Mouse (Mus musculus): Measurements from ENCODE around the gene Ccdc8. TPM values are rescaled to one million over a fixed set of nuclear protein-coding genes. Genes with fewer than 3 reads are reported as not detected.
"Not testable (repeated sequence)": the region's sequence is repeated elsewhere in the genome, so short reads cannot be mapped to it uniquely, and the experiment has no call there.

The Ccdc8 gene
- polyA plus RNA-seq, 1 experiment from 2014 or later = 41.2 TPM

DNA sequence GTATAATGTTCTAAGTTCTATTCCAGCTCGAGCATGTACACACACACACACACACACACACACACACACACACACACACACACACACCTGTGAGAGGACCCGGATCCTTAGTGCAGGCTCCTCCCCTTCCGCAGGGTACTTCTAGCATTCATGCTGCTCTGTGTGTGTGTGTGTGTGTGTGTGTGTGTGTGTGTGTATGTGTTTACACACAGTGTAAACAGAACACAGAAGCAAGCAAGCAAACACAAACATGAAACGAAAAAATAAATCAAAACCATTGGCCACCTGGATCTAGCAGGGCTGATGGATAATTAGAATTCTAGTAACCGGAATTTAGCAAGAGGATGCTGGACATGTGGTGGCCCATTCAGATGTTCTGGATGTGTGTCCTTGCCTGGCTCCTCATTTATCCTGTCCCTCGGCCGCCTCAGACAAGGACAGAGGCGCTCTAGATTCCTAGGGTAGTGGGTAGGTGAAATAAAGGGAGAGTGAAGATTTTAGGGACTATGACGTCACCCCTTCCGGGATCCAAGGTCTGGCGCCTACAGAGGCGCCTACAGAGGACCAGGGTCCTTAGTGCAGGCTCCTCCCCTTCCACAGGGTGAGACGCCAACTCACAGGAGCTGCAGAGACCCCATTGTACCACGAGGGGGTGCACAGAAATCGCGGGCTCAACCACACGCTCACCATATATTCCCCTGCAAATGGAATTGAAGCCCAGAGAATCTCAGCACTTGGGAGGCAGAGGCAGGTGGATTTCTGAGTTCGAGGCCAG, 41.5 kb upstream of the Ccdc8 start:
- Histone ChIP-seq H3K9ac (no peak overlapping the region), H3K4me2 (peak overlapping the region; percentile 36), H3K9me3 (replicated peaks) (no peaks in the 10 kb centered on the region), H3K4me3 (replicated peaks) (no peak overlapping the region), H3K27me3 (peaks cover 40% of the 10 kb centered on the region), H3K27ac (no peak overlapping the region), H3K4me1 (peaks cover 45% of the 10 kb centered on the region), H3K36me3 (no peaks in the 10 kb centered on the region)
- ATAC-seq (replicated peaks; ENCODE audit: low FRiP score) = peak; percentile 73
- WGBS = 28% methylated on average over 18 of the region's 18 CpGs

GRCm38 (mm10) chr7:16953776-16954175, 38.7 kb upstream of the Ccdc8 start:
- not testable (repeated sequence) for H3K4me2 ChIP-seq; H3K9me3 ChIP-seq (replicated peaks); H3K27ac ChIP-seq; ATAC-seq (replicated peaks; ENCODE audit: low FRiP score); H3K4me3 ChIP-seq (replicated peaks); H3K9ac ChIP-seq; H3K36me3 ChIP-seq
- Histone ChIP-seq H3K27me3 (peaks cover 13% of the 10 kb centered on the region), H3K4me1 (peaks cover 19% of the 10 kb centered on the region)
- WGBS = 77% methylated on average over 2 of the region's 2 CpGs

- H3K36me3 ChIP-seq = no peaks in the 10 kb centered on the region
- no peak overlapping the region for H3K4me2 ChIP-seq
- WGBS = 86% methylated on average over 4 of the region's 4 CpGs
- no peak for ATAC-seq (replicated peaks; ENCODE audit: low FRiP score)
- H3K9me3 ChIP-seq (replicated peaks) = no peaks in the 10 kb centered on the region
- no peak overlapping the region for H3K9ac ChIP-seq
- H3K27ac ChIP-seq = no peak overlapping the region
- peaks cover 14% of the 10 kb centered on the region for H3K4me1 ChIP-seq
- no peak overlapping the region for H3K4me3 ChIP-seq (replicated peaks)
- no peaks in the 10 kb centered on the region for H3K27me3 ChIP-seq
Measured at GRCm38 (mm10) chr7:16955712-16956111, 36.8 kb upstream of the Ccdc8 start.

GRCm38 (mm10) chr7:16956410-16957265, 35.9 kb upstream of the Ccdc8 start:
- H3K27ac ChIP-seq = no peak overlapping the region
- no peak overlapping the region for H3K4me3 ChIP-seq (replicated peaks)
- H3K9me3 ChIP-seq (replicated peaks) = no peaks in the 10 kb centered on the region
- peaks cover 7% of the 10 kb centered on the region for H3K4me1 ChIP-seq
- ATAC-seq (replicated peaks; ENCODE audit: low FRiP score) = no peak
- H3K4me2 ChIP-seq = no peak overlapping the region
- no peaks in the 10 kb centered on the region for H3K36me3 ChIP-seq
- H3K27me3 ChIP-seq = no peaks in the 10 kb centered on the region
- no peak overlapping the region for H3K9ac ChIP-seq
- WGBS = 67% methylated on average over 15 of the region's 15 CpGs

GRCm38 (mm10) chr7:16959539-16960187, 32.8 kb upstream of the Ccdc8 start, which contains the start of gene Pnmal1:
TSS of gene Pnmal1 (plus strand) at chr7:16959679.
- no peak within 1 kb of the TSS for H3K4me3 ChIP-seq (replicated peaks)
- H3K27ac ChIP-seq = no peak within 1 kb of the TSS
- H3K4me1 ChIP-seq = peaks cover 7% of the 10 kb centered on the region
- H3K4me2 ChIP-seq = peak within 1 kb of the TSS; percentile 39
- peak; percentile 85 for ATAC-seq (replicated peaks; ENCODE audit: low FRiP score)
- H3K9me3 ChIP-seq (replicated peaks) = no peaks in the 10 kb centered on the region
- H3K36me3 ChIP-seq = no peaks in the 10 kb centered on the region
- no peaks in the 10 kb centered on the region for H3K27me3 ChIP-seq
- H3K9ac ChIP-seq = no peak within 1 kb of the TSS
- WGBS = 11% methylated on average over 17 of the region's 17 CpGs

DNA sequence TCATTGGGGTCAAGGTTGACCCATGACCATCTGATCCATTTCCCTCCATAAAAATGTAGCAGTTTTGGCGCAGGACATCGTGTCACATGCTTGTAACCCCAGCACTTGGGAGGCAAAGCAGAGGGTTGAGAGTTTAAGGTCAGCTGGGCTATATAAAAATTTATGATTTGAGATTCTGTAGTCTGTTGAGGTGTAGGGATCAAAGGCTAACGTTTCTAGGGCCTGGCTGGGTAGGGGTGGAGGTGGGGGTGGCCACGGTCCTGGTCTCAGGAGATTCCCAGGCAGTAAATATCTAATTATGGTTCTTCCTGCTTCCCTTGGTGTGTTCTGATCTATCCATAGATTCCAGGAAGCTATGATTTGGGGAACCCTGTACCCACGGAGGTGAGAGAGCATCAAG, 30.8 kb upstream of the Ccdc8 start:
- Histone ChIP-seq H3K9ac (no peak overlapping the region), H3K4me2 (no peak overlapping the region), H3K4me3 (replicated peaks) (no peak overlapping the region), H3K27ac (no peak overlapping the region), H3K27me3 (no peaks in the 10 kb centered on the region), H3K9me3 (replicated peaks) (no peaks in the 10 kb centered on the region), H3K4me1 (peaks cover 7% of the 10 kb centered on the region), H3K36me3 (no peaks in the 10 kb centered on the region)
- no peak for ATAC-seq (replicated peaks; ENCODE audit: low FRiP score)
- whole genome bisulfite sequencing = 56% methylated on average over 5 of the region's 5 CpGs

DNA sequence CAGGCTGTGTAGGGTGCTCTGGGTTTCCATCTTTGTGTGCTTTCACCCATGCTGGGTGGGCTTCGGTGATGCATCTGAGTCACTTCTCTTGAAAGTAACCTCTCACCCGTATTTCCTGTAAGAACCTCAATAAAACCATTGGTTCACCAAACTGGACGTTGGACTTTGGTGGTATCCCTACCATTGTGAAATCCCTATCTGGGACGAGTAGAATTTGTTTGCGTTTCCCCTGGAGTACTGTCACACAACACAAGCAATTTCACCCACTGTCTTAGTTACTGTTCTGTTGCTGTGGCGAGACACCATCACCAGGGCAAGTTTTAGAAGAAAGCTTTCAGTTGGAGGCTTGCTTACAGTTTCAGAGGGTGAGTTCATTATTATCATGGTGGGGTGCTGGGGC, 24.1 kb upstream of the Ccdc8 start:
- Histone ChIP-seq H3K36me3 (no peaks in the 10 kb centered on the region), H3K9ac (no peak overlapping the region), H3K9me3 (replicated peaks) (no peaks in the 10 kb centered on the region), H3K4me1 (no peaks in the 10 kb centered on the region), H3K4me3 (replicated peaks) (no peak overlapping the region), H3K27ac (no peak overlapping the region), H3K27me3 (no peaks in the 10 kb centered on the region), H3K4me2 (no peak overlapping the region)
- ATAC-seq (replicated peaks; ENCODE audit: low FRiP score) = no peak
- WGBS = 84% methylated on average over 6 of the region's 6 CpGs

DNA sequence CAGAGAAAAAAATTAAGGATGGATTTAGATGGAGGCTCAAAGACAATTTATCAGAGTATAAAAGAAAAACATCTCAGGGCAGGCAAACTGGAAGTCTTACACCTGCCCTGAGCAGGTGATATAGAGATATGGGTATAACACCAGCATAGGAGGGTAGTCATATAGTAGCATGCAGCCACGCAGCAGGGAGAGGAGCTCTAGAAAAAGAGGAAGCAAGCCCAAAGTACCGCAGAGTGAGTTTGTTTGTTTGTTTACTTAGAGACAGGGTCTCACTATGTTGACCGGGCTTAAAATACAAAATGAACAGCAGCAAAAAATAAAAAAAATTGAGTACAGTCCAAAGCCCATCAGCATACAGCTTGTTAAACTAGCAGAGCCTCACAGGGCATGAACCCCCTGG, 21.3 kb upstream of the Ccdc8 start:
- Histone ChIP-seq H3K27ac (no peak overlapping the region), H3K27me3 (no peaks in the 10 kb centered on the region), H3K36me3 (no peaks in the 10 kb centered on the region), H3K4me1 (no peaks in the 10 kb centered on the region), H3K9me3 (replicated peaks) (no peaks in the 10 kb centered on the region), H3K9ac (no peak overlapping the region), H3K4me3 (replicated peaks) (no peak overlapping the region), H3K4me2 (no peak overlapping the region)
- no peak for ATAC-seq (replicated peaks; ENCODE audit: low FRiP score)
- WGBS = 77% methylated on average over 3 of the region's 3 CpGs

DNA sequence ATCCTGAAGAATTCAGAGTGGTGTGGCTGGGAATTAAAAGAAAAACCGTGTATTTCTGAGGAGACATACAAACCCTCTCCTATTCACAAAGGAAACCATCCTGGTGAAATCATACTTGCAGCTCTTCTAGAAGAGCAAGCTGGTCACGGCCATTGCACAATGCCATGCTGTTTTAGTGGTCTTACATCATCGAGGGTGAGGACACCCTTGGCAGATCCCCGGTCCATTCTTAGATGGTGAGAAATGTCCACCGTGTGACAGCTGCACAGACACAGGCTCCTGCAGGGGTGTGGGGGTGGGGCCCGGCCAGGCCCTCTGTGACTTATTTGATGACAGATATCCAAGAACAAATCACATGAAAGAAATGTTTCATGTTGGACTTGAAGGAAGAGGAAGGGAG, 18.5 kb upstream of the Ccdc8 start:
- Histone ChIP-seq H3K4me3 (replicated peaks) (no peak overlapping the region), H3K9me3 (replicated peaks) (no peaks in the 10 kb centered on the region), H3K36me3 (no peaks in the 10 kb centered on the region), H3K27ac (no peak overlapping the region), H3K27me3 (no peaks in the 10 kb centered on the region), H3K4me2 (no peak overlapping the region), H3K4me1 (no peaks in the 10 kb centered on the region), H3K9ac (no peak overlapping the region)
- ATAC-seq (replicated peaks; ENCODE audit: low FRiP score) = no peak
- 61% methylated on average over 6 of the region's 6 CpGs for WGBS

- H3K36me3 ChIP-seq = no peaks in the 10 kb centered on the region
- no peaks in the 10 kb centered on the region for H3K27me3 ChIP-seq
- no peaks in the 10 kb centered on the region for H3K9me3 ChIP-seq (replicated peaks)
- no peak for ATAC-seq (replicated peaks; ENCODE audit: low FRiP score)
- H3K4me2 ChIP-seq = no peak overlapping the region
- WGBS = 41% methylated on average over 8 of the region's 8 CpGs
- no peak overlapping the region for H3K4me3 ChIP-seq (replicated peaks)
- H3K27ac ChIP-seq = no peak overlapping the region
- H3K9ac ChIP-seq = no peak overlapping the region
- H3K4me1 ChIP-seq = peaks cover 11% of the 10 kb centered on the region
Measured at GRCm38 (mm10) chr7:16976298-16976697, 16.2 kb upstream of the Ccdc8 start.

DNA sequence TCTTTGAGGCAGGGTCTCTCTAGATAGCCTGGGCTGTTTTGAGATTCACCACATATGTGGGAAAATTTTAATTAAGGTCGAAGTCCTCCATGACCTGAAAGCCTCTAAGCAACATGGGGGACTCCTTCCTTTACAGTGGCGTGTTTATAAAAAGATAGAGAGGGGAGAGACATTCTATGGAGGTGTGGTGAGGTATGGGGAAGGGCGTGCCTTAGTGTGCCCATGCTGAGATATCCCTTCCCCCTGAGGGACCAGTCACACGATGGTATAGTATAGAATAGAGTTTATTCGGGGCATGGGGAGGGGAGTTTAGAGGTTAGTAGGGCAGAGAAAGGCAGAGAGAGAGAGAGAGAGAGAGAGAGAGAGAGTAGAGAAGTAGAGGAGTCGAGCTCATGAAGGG, 14.3 kb upstream of the Ccdc8 start:
- no peak overlapping the region for H3K9ac ChIP-seq
- WGBS = 74% methylated on average over 6 of the region's 6 CpGs
- ATAC-seq (replicated peaks; ENCODE audit: low FRiP score) = no peak
- no peaks in the 10 kb centered on the region; the same call in 1 of the 2 replicates for H3K27me3 ChIP-seq
- no peak overlapping the region for H3K27ac ChIP-seq
- no peaks in the 10 kb centered on the region for H3K9me3 ChIP-seq (replicated peaks)
- no peaks in the 10 kb centered on the region for H3K36me3 ChIP-seq
- H3K4me1 ChIP-seq = peaks cover 19% of the 10 kb centered on the region
- H3K4me2 ChIP-seq = no peak overlapping the region
- H3K4me3 ChIP-seq (replicated peaks) = no peak overlapping the region

DNA sequence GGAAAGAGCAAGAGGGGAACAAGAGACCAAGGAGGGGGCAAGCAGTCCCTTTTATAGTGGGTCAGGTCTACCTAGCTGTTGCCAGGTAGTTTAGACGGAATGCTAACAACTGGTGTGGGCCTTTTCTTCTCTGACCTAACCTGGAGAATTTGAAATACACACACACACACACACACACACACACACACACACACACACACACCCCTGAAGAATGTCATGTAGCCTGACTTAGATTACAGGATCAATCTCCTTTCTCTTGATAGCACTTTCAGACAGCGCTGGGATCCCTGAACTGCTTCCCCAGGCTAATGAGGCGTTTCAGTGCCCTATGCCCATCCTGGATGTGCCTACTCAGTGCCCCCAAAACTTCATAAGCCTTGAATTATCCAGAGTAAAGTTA, 13.9 kb upstream of the Ccdc8 start:
- no peaks in the 10 kb centered on the region for H3K9me3 ChIP-seq (replicated peaks)
- H3K27me3 ChIP-seq = no peaks in the 10 kb centered on the region; the same call in 1 of the 2 replicates
- no peak overlapping the region for H3K9ac ChIP-seq
- no peak overlapping the region for H3K4me3 ChIP-seq (replicated peaks)
- H3K27ac ChIP-seq = no peak overlapping the region
- H3K4me1 ChIP-seq = peaks cover 22% of the 10 kb centered on the region
- ATAC-seq (replicated peaks; ENCODE audit: low FRiP score) = no peak
- no peak overlapping the region for H3K4me2 ChIP-seq
- no peaks in the 10 kb centered on the region for H3K36me3 ChIP-seq
- 82% methylated on average over 3 of the region's 3 CpGs for WGBS

Measured in kidney, embryonic 15.5 days (tissue).